Mouse (Mus musculus): ENCODE data around the gene Frmd4b.
"Not testable (repeated sequence)": the region's sequence is repeated elsewhere in the genome, so short reads cannot be mapped to it uniquely, and the experiment has no call there.

DNA sequence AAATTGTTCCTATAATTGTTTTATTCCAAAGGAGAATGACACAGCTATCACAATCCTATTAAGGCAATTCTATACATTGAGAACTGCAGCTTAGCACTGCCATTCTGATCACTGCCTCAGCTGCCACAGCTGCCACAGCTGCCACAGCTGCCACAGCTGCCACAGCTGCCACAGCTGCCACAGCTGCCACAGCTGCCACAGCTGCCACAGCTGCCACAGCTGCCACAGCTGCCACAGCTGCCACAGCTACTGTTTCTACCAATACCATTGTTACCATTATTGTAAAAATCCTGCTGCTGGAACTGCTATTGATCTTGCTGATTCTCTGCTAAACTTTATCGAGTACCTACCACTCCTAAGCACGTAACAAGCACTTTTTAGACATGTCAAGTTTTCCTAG, 357.4 kb downstream of the Frmd4b start:
- TF ChIP-seq CTCF (IDR thresholded peaks at IDR 0.05; ENCODE audit: insufficient read depth, low read length); POLR2A (IDR thresholded peaks at IDR 0.05; ENCODE audit: borderline replicate concordance, extremely low read depth, low read depth, low read length): not testable (repeated sequence)
